Comparison of ENCODE assay signal across 18 mouse cellular contexts in the genomic region with DNA sequence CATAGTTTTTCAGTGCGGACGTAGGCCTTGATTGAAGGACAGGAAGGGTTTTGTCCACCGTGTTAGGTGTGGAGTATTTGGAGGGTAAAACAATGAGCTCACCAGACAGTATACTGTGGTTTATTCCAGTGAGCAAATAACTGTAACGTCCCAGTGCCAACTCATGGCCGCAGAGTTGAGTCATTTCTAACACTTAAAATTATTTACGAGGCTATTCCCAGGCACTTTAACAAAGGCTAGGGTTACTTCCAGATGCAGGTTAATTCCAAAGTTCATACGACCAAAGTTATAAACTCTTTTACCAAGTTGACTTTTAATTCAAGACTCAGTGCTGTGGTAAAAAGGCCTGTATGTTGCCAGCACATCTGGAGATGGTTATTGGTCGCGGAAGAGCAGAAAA.
DNase-seq lines count a peak whose midpoint lies in the region; ATAC-seq and TF ChIP-seq lines count a peak whose summit lies in the region.
"Had no signal": no experiment of that assay in that cellular context is flagged by ENCODE, and none has a peak within 500 bp of the region (broad histone marks: within the 10 kb centered on the region; RNA-seq: fewer than 3 reads in every experiment).

No protein-coding gene starts in this region.

- ATAC-seq in intestine, postnatal 0 days: peak; percentile 39; the same call in 1 of the 2 replicates
- ATAC-seq in intestine, embryonic 16.5 days: no peak
- peak; percentile 65; the same call in 1 of the 2 replicates for ATAC-seq in limb, embryonic 14.5 days (ENCODE audit: low FRiP score, low read depth)
- ATAC-seq in stomach, postnatal 0 days (ENCODE audit: low FRiP score, low TSS enrichment): no peak
- ATAC-seq: forebrain, embryonic 15.5 days; intestine, embryonic 15.5 days had no signal

- no peak for TF ChIP-seq EP300 in stomach, postnatal 0 days (optimal IDR thresholded peaks at IDR 0.05)

- H3K4me1 ChIP-seq in intestine, postnatal 0 days (replicated peaks; ENCODE audit: control insufficient read depth, insufficient read depth, low read length): 0 out of 2 replicates have a peak, but pooled peaks cover 15% of the 10 kb centered on the region
- peaks cover 30% of the 10 kb centered on the region for H3K4me1 ChIP-seq in intestine, embryonic 16.5 days (ENCODE audit: control insufficient read depth, insufficient read depth, low read length)
- peaks cover 67% of the 10 kb centered on the region for H3K4me1 ChIP-seq in limb, embryonic 14.5 days (ENCODE audit: control insufficient read depth, insufficient read depth, low read length)
- H3K4me1 ChIP-seq in stomach, postnatal 0 days (replicated peaks; ENCODE audit: control insufficient read depth, insufficient read depth): peaks cover 7% of the 10 kb centered on the region; the same call in 1 of the 2 replicates

- H3K4me3 ChIP-seq in intestine, postnatal 0 days (ENCODE audit: low read depth, low read length): no peak overlapping the region
- H3K4me3 ChIP-seq in intestine, embryonic 16.5 days (ENCODE audit: low read length): no peak overlapping the region
- no peak overlapping the region for H3K4me3 ChIP-seq in limb, embryonic 14.5 days (replicated peaks; ENCODE audit: low read length)
- no peak overlapping the region for H3K4me3 ChIP-seq in stomach, postnatal 0 days (ENCODE audit: low read depth, low read length)
- H3K4me3 ChIP-seq: forebrain, embryonic 15.5 days; heart, embryonic 10.5 days; hindbrain, embryonic 13.5 days; intestine, embryonic 15.5 days; neural tube, embryonic 13.5 days had no signal

- WGBS in intestine, postnatal 0 days: 52% methylated on average over 9 of the region's 9 CpGs
- 67% methylated on average over 9 of the region's 9 CpGs for WGBS in intestine, embryonic 16.5 days
- 17% methylated on average over 9 of the region's 9 CpGs for WGBS in limb, embryonic 14.5 days
- WGBS in stomach, postnatal 0 days: 60% methylated on average over 9 of the region's 9 CpGs

- no peak overlapping the region for H3K4me2 ChIP-seq in intestine, postnatal 0 days (replicated peaks; ENCODE audit: low read depth)
- H3K4me2 ChIP-seq in intestine, embryonic 16.5 days (ENCODE audit: low read depth, low read length): no peak overlapping the region
- H3K4me2 ChIP-seq in limb, embryonic 14.5 days (replicated peaks; ENCODE audit: low read depth, low read length, severe bottlenecking): no peak overlapping the region
- no peak overlapping the region for H3K4me2 ChIP-seq in stomach, postnatal 0 days (replicated peaks; ENCODE audit: low read depth)
- H3K4me2 ChIP-seq: forebrain, embryonic 15.5 days; hindbrain, embryonic 13.5 days; intestine, embryonic 15.5 days; midbrain, embryonic 11.5 days; neural tube, embryonic 13.5 days had no signal

- H3K9ac ChIP-seq in intestine, postnatal 0 days (ENCODE audit: low read depth, low read length): no peak overlapping the region
- no peak overlapping the region for H3K9ac ChIP-seq in intestine, embryonic 16.5 days (ENCODE audit: low read depth, low read length)
- no peak overlapping the region for H3K9ac ChIP-seq in limb, embryonic 14.5 days (ENCODE audit: low read depth, low read length, severe bottlenecking)
- H3K9ac ChIP-seq in stomach, postnatal 0 days (ENCODE audit: low read length): no peak overlapping the region
- H3K9ac ChIP-seq: forebrain, embryonic 15.5 days; hindbrain, embryonic 13.5 days; intestine, embryonic 15.5 days; neural tube, embryonic 13.5 days had no signal

- no peaks in the 10 kb centered on the region; the same call in 1 of the 2 replicates for H3K36me3 ChIP-seq in intestine, postnatal 0 days (ENCODE audit: control insufficient read depth, insufficient read depth)
- no peaks in the 10 kb centered on the region for H3K36me3 ChIP-seq in intestine, embryonic 16.5 days (ENCODE audit: control insufficient read depth, insufficient read depth, low read length)
- no peaks in the 10 kb centered on the region for H3K36me3 ChIP-seq in limb, embryonic 14.5 days (ENCODE audit: control insufficient read depth, insufficient read depth, low read length)
- no peaks in the 10 kb centered on the region for H3K36me3 ChIP-seq in stomach, postnatal 0 days (ENCODE audit: control insufficient read depth, insufficient read depth, low read length)
- H3K36me3 ChIP-seq: forebrain, embryonic 15.5 days; heart, embryonic 10.5 days; hindbrain, embryonic 13.5 days; intestine, embryonic 15.5 days; neural tube, embryonic 13.5 days had no signal

- H3K27ac ChIP-seq in intestine, postnatal 0 days (ENCODE audit: low read depth, low read length): no peak overlapping the region
- H3K27ac ChIP-seq in intestine, embryonic 16.5 days (ENCODE audit: low read length): no peak overlapping the region
- H3K27ac ChIP-seq in limb, embryonic 14.5 days (replicated peaks; ENCODE audit: low read depth, low read length): no peak overlapping the region
- no peak overlapping the region for H3K27ac ChIP-seq in stomach, postnatal 0 days (replicated peaks)
- H3K27ac ChIP-seq: forebrain, embryonic 15.5 days; heart, embryonic 10.5 days; intestine, embryonic 15.5 days; neural tube, embryonic 13.5 days had no signal

- no peaks in the 10 kb centered on the region for H3K9me3 ChIP-seq in intestine, postnatal 0 days (ENCODE audit: control insufficient read depth)
- H3K9me3 ChIP-seq in intestine, embryonic 16.5 days (ENCODE audit: control insufficient read depth, low read length): no peaks in the 10 kb centered on the region
- no peaks in the 10 kb centered on the region for H3K9me3 ChIP-seq in limb, embryonic 14.5 days (ENCODE audit: control insufficient read depth, low read length)
- no peaks in the 10 kb centered on the region for H3K9me3 ChIP-seq in stomach, postnatal 0 days (ENCODE audit: control insufficient read depth, low read length)
- H3K9me3 ChIP-seq: forebrain, embryonic 15.5 days; heart, embryonic 10.5 days; hindbrain, embryonic 13.5 days; intestine, embryonic 15.5 days; neural tube, embryonic 13.5 days had no signal

- TF ChIP-seq POLR2A in limb, embryonic 14.5 days (IDR thresholded peaks at IDR 0.05; ENCODE audit: borderline replicate concordance, extremely low read depth, insufficient read depth, insufficient read length): no peak

- no peaks in the 10 kb centered on the region for H3K27me3 ChIP-seq in intestine, postnatal 0 days (replicated peaks; ENCODE audit: control insufficient read depth, insufficient read depth, low read length)
- no peaks in the 10 kb centered on the region for H3K27me3 ChIP-seq in intestine, embryonic 16.5 days (replicated peaks; ENCODE audit: control insufficient read depth, insufficient read depth, low read length)
- H3K27me3 ChIP-seq in limb, embryonic 14.5 days (ENCODE audit: control insufficient read depth, insufficient read depth, low read length): no peaks in the 10 kb centered on the region
- H3K27me3 ChIP-seq in stomach, postnatal 0 days (ENCODE audit: control insufficient read depth, insufficient read depth, low read length): no peaks in the 10 kb centered on the region
- H3K27me3 ChIP-seq: forebrain, embryonic 15.5 days; hindbrain, embryonic 13.5 days; intestine, embryonic 15.5 days; neural tube, embryonic 13.5 days had no signal

- peak; percentile 86 for DNase-seq in NIH3T3 (ENCODE audit: low read depth)
- DNase-seq in fibroblast of lung, adult 2 months (ENCODE audit: low read depth): peak; percentile 85
- peak; percentile 65 for DNase-seq in limb, embryonic 14.5 days (ENCODE audit: low spot score)
- DNase-seq in right cerebral cortex, adult 18-20 months: no peak
- no peak for DNase-seq in stomach, postnatal 0 days (ENCODE audit: low spot score)
- DNase-seq in spleen, adult 18-20 months: no peak
- DNase-seq: cerebellum, adult 9-10 months; heart, postnatal 14 days; lung, adult 2 months; thymus, postnatal 14 days had no signal

- TF ChIP-seq CTCF in intestine, postnatal 0 days (IDR thresholded peaks at IDR 0.05; ENCODE audit: low read depth): no peak
- TF ChIP-seq CTCF in stomach, postnatal 0 days (IDR thresholded peaks at IDR 0.05; ENCODE audit: low read depth): no peak

Comparison
In these comparisons a context has a peak if more than half of its experiments do, and no peak if none do; other contexts are left out.
1. ATAC-seq: peak in intestine, postnatal 0 days (single experiment) and limb, embryonic 14.5 days (single experiment); none in intestine, embryonic 16.5 days (single experiment) and stomach, postnatal 0 days (single experiment).
2. DNase-seq: peak in NIH3T3 (single experiment), fibroblast of lung, adult 2 months (single experiment) and limb, embryonic 14.5 days (single experiment); none in right cerebral cortex, adult 18-20 months (single experiment), stomach, postnatal 0 days (single experiment) and spleen, adult 18-20 months (0 of 2).